Mouse (Mus musculus) lung, postnatal 0 days (tissue): Measurements from ENCODE around the gene Gm6993.

Experiments
- CTCF ChIP-seq: IDR thresholded peaks from 2 replicates; pipeline ENCODE4 v1.5.1; 2016; ENCODE audit warnings: antibody characterized with exemption, mild to moderate bottlenecking
- EP300 ChIP-seq: IDR thresholded peaks from 2 replicates; pipeline ENCODE4 v1.6.1; 2016; ENCODE audit warnings: antibody characterized with exemption, mild to moderate bottlenecking, control low read depth

DNA sequence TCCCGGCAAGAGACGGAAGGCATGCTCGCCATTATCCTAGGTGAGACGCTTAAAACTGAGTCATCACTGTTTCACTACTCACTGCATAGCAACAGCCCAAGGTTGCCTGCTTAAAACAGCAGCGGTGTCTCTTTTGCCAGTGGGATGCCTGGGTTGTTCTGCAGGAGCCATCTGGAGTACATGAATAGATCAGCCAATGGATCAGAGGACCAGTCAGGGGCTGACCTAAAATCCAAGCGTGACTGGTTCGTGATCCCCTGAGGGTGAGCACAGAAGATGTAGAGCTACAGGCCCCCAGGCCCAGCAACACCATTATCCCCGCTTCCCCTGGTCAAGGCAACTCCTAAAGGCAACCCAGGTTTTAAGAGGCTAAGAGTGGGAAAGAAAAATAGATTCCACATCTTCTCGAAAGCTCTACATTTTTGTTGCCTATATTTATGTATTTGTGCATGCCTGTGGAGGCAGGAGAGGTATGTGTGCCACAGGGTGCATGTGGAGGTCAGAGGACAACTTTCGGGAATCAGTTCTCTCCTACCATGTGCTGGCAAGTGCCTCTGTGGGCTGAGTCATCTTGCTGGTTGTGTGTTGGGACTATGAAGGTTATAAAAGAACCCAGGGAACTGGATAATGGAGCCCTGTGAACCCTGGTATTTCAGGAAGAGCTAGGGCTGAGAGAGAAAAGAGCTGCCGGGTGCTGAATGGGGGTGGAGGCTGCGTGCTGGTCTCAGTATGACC is 3.5 kb upstream of the Gm6993 start:
- no peak for TF ChIP-seq CTCF
- no peak for TF ChIP-seq EP300
